Mouse (Mus musculus): ENCODE data around the gene Dusp6. TPM values are rescaled to one million over a fixed set of nuclear protein-coding genes. Genes with fewer than 3 reads are reported as not detected.

Gene Dusp6
- total RNA-seq, 2 experiments from 2014 or later = 7.9 to 15.6 TPM

DNA sequence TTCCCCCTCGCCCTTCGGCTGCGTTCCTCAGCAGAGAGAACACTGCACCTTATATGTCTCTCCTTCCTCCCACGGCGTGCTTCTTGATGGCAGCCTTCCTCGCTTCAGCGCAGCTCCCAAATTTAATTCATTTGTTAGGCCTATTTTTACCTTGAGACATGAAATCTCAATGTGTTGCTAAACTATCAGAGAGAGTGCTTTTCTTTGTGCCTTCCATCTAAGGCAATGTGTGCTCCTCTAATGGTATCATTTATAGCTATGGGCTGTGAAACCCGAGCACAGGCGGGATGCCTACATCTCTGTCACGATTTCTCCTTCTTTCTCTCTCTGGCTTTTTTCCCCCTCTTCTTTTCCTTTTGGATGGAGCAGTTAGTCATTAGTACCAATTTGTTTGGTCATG, 47.2 kb downstream of the Dusp6 start:
- ATAC-seq (replicated peaks; ENCODE audit: low FRiP score, poor library complexity, severe bottlenecking) = no peak

DNA sequence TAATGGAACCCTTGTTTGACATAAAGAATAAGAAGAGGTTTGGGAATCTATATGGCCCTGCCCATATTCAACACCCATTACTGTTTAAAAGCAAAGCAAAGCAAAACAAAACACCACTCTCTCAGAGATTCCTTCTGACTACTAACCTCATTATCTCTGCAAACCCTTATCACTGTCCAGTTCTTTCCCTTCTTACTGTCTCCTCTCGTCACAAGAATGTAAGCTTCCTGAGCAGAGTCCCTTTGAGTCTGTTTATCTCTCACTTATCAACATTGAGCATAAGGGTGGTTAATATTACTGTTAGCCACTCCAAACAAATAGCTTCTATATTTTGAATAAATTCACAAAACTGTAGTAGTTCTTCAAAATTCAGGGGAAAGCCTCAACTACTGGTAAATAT, 48.9 kb downstream of the Dusp6 start:
- no peak for ATAC-seq (replicated peaks; ENCODE audit: low FRiP score, poor library complexity, severe bottlenecking)

DNA sequence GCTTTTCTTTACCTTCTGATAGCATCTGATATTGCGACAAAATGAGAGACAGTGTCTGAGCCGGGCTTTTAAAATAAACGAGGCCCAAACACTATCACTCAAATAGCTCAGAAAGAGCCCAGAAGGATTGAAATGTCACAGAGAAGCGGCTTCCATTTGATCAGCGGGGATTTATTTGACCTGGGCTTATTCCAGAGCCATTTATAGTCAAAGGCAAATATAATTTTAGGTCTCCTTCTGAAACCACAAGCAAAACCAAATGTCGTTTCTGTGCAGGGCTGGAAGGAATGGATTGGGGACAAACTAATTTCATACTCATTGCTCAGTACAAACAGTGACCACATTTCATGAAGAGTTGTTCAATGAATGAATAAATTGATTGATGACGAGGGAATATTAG, 51.3 kb downstream of the Dusp6 start:
- no peak for ATAC-seq (replicated peaks; ENCODE audit: low FRiP score, poor library complexity, severe bottlenecking)

DNA sequence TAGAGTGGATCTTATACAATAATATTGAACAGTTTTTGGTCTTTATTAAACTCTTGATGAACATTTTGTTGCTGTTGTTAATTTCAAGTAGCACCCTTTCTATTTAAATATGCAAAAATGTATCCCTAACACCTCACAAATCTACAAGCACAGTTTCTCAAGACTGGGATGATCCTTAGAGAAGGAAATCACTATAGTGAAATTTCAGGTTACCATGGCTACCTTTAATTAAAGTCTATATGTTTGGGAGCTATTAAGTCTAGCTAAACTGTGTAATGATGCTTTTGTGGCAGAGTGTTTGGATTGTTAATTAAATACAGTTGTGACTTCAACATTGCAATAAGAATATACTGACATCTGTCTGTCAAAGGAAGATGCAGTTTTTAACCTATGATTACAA, 54.0 kb downstream of the Dusp6 start:
- no peak for ATAC-seq (replicated peaks; ENCODE audit: low FRiP score, poor library complexity, severe bottlenecking)

Other genes with a start within 250 kb of the Dusp6 start
- gene Poc1b, start 156.2 kb upstream of the Dusp6 start, total RNA-seq (2015; ENCODE audit: low replicate concordance) = 9.2 and 18.6 TPM in 2 replicates
- gene Poc1b, start 156.2 kb upstream of the Dusp6 start, total RNA-seq (2017; ENCODE audit: low replicate concordance) = 1.3 and 3.7 TPM in 2 replicates
- 2.5 TPM in 2 replicates for gene Galnt4, start 155.1 kb upstream of the Dusp6 start, total RNA-seq (2015; ENCODE audit: low replicate concordance)
- 2.2 and 4.4 TPM in 2 replicates for gene Galnt4, start 155.1 kb upstream of the Dusp6 start, total RNA-seq (2017; ENCODE audit: low replicate concordance)
- gene Phxr2, start 136.9 kb upstream of the Dusp6 start, total RNA-seq (2015; ENCODE audit: low replicate concordance) = not detected in 2 replicates
- not detected in 2 replicates for gene Phxr2, start 136.9 kb upstream of the Dusp6 start, total RNA-seq (2017; ENCODE audit: low replicate concordance)

All from erythroblast, adult 5-6 weeks (primary cell).